Mouse (Mus musculus): ENCODE measurements around the gene Mymk. TPM values are rescaled to one million over a fixed set of nuclear protein-coding genes. Genes with fewer than 3 reads are reported as not detected.

The Mymk gene
- polyA plus RNA-seq, 2 experiments = not detected

- no peak overlapping the region for H3K4me2 ChIP-seq (ENCODE audit: low read depth)
Observed at GRCm38 (mm10) chr2:27026857-27027617, 44.9 kb downstream of the Mymk start.

GRCm38 (mm10) chr2:27026332-27026731 lies 45.6 kb downstream of the Mymk start:
- no peaks in the 10 kb centered on the region for H3K27me3 ChIP-seq (ENCODE audit: control insufficient read depth, insufficient read depth, low read length)
- no peak for DNase-seq (ENCODE audit: low read depth in 3 of 3, low spot score in 3 of 3)
- H3K4me1 ChIP-seq (replicated peaks; ENCODE audit: control insufficient read depth in 2 of 2, insufficient read depth in 2 of 2, low read length in 1 of 2) = 0 out of 4 replicates have a peak, but pooled peaks cover 0 to 2% of the 10 kb centered on the region in 2 experiments
- no peak overlapping the region; the same call in 1 of the 2 replicates for H3K9ac ChIP-seq (replicated peaks)
- no peaks in the 10 kb centered on the region for H3K36me3 ChIP-seq (replicated peaks; ENCODE audit: control insufficient read depth, insufficient read depth, low read depth)
- ATAC-seq (ENCODE audit: insufficient read depth) = no peak
- no peak overlapping the region for H3K4me2 ChIP-seq (ENCODE audit: low read depth)
- H3K4me3 ChIP-seq (ENCODE audit: insufficient read depth in 1 of 2, low read depth in 2 of 2, low read length in 2 of 2) = no peak overlapping the region
- no peak for TF ChIP-seq EP300 (IDR thresholded peaks at IDR 0.05; ENCODE audit: low read depth)
- no peak for TF ChIP-seq CTCF (IDR thresholded peaks at IDR 0.05; ENCODE audit: low read depth)
- H3K9me3 ChIP-seq (ENCODE audit: control insufficient read depth, low read length) = no peaks in the 10 kb centered on the region
- WGBS (ENCODE audit: insufficient replicate concordance) = 69% methylated on average over 3 of the region's 3 CpGs
- H3K27ac ChIP-seq = no peak overlapping the region

More at GRCm38 (mm10) chr2:27026857-27027617, 44.9 kb downstream of the Mymk start:
- H3K4me3 ChIP-seq (ENCODE audit: insufficient read depth in 1 of 2, low read depth in 2 of 2, low read length in 2 of 2) = no peak overlapping the region
- H3K9me3 ChIP-seq (ENCODE audit: control insufficient read depth, low read length) = no peaks in the 10 kb centered on the region
- H3K4me1 ChIP-seq (replicated peaks; ENCODE audit: control insufficient read depth in 2 of 2, insufficient read depth in 2 of 2, low read length in 1 of 2) = 0 out of 4 replicates have a peak, but pooled peaks cover 0 to 2% of the 10 kb centered on the region in 2 experiments
- H3K36me3 ChIP-seq (replicated peaks; ENCODE audit: control insufficient read depth, insufficient read depth, low read depth) = no peaks in the 10 kb centered on the region
- no peak for ATAC-seq (ENCODE audit: insufficient read depth)
- H3K9ac ChIP-seq (replicated peaks) = no peak overlapping the region
- no peak overlapping the region for H3K27ac ChIP-seq
- DNase-seq (ENCODE audit: low read depth in 3 of 3, low spot score in 3 of 3) = no peak
- H3K27me3 ChIP-seq (ENCODE audit: control insufficient read depth, insufficient read depth, low read length) = no peaks in the 10 kb centered on the region
- TF ChIP-seq EP300 (IDR thresholded peaks at IDR 0.05; ENCODE audit: low read depth) (no peak), CTCF (IDR thresholded peaks at IDR 0.05; ENCODE audit: low read depth) (no peak)
- WGBS (ENCODE audit: insufficient replicate concordance) = 36% methylated on average over 10 of the region's 10 CpGs

GRCm38 (mm10) chr2:27025545-27025944 lies 46.4 kb downstream of the Mymk start:
- no peak for ATAC-seq (ENCODE audit: insufficient read depth)

GRCm38 (mm10) chr2:27024136-27024535 lies 47.8 kb downstream of the Mymk start:
- TF ChIP-seq CTCF (IDR thresholded peaks at IDR 0.05; ENCODE audit: low read depth) = no peak
- TF ChIP-seq EP300 (IDR thresholded peaks at IDR 0.05; ENCODE audit: low read depth) = no peak
- Histone ChIP-seq H3K9me3 (ENCODE audit: control insufficient read depth, low read length) (no peaks in the 10 kb centered on the region), H3K4me3 (ENCODE audit: insufficient read depth in 1 of 2, low read depth in 2 of 2, low read length in 2 of 2) (no peak overlapping the region), H3K4me1 (replicated peaks; ENCODE audit: control insufficient read depth in 2 of 2, insufficient read depth in 2 of 2, low read length in 1 of 2) (0 out of 4 replicates have a peak, but pooled peaks cover 0 to 2% of the 10 kb centered on the region in 2 experiments), H3K27me3 (ENCODE audit: control insufficient read depth, insufficient read depth, low read length) (no peaks in the 10 kb centered on the region), H3K36me3 (replicated peaks; ENCODE audit: control insufficient read depth, insufficient read depth, low read depth) (no peaks in the 10 kb centered on the region), H3K4me2 (ENCODE audit: low read depth) (no peak overlapping the region), H3K9ac (replicated peaks) (no peak overlapping the region), H3K27ac (no peak overlapping the region)
- no peak for DNase-seq (ENCODE audit: low read depth in 3 of 3, low spot score in 3 of 3)
- no peak for ATAC-seq (ENCODE audit: insufficient read depth)
- WGBS (ENCODE audit: insufficient replicate concordance) = 76% methylated on average over 14 of the region's 14 CpGs

More at GRCm38 (mm10) chr2:27025545-27025944, 46.4 kb downstream of the Mymk start:
- Histone ChIP-seq H3K9ac (replicated peaks) (no peak overlapping the region), H3K36me3 (replicated peaks; ENCODE audit: control insufficient read depth, insufficient read depth, low read depth) (no peaks in the 10 kb centered on the region), H3K4me3 (ENCODE audit: insufficient read depth in 1 of 2, low read depth in 2 of 2, low read length in 2 of 2) (no peak overlapping the region), H3K4me2 (ENCODE audit: low read depth) (no peak overlapping the region), H3K27ac (no peak overlapping the region), H3K4me1 (replicated peaks; ENCODE audit: control insufficient read depth in 2 of 2, insufficient read depth in 2 of 2, low read length in 1 of 2) (0 out of 4 replicates have a peak, but pooled peaks cover 0 to 2% of the 10 kb centered on the region in 2 experiments), H3K9me3 (ENCODE audit: control insufficient read depth, low read length) (no peaks in the 10 kb centered on the region), H3K27me3 (ENCODE audit: control insufficient read depth, insufficient read depth, low read length) (no peaks in the 10 kb centered on the region)
- DNase-seq (ENCODE audit: low read depth in 3 of 3, low spot score in 3 of 3) = no peak
- TF ChIP-seq EP300 (IDR thresholded peaks at IDR 0.05; ENCODE audit: low read depth) = no peak
- no peak for TF ChIP-seq CTCF (IDR thresholded peaks at IDR 0.05; ENCODE audit: low read depth)
- 73% methylated on average over 3 of the region's 3 CpGs for WGBS (ENCODE audit: insufficient replicate concordance)

- WGBS (ENCODE audit: insufficient replicate concordance) = 66% methylated on average over 6 of the region's 6 CpGs
Observed at GRCm38 (mm10) chr2:27022612-27023011, 49.4 kb downstream of the Mymk start.

More at GRCm38 (mm10) chr2:27022612-27023011, 49.4 kb downstream of the Mymk start:
- ATAC-seq (ENCODE audit: insufficient read depth) (no peak), DNase-seq (ENCODE audit: low read depth in 3 of 3, low spot score in 3 of 3) (no peak)
- no peak overlapping the region for H3K4me3 ChIP-seq (ENCODE audit: insufficient read depth in 1 of 2, low read depth in 2 of 2, low read length in 2 of 2)
- H3K9me3 ChIP-seq (ENCODE audit: control insufficient read depth, low read length) = no peaks in the 10 kb centered on the region
- no peaks in the 10 kb centered on the region for H3K36me3 ChIP-seq (replicated peaks; ENCODE audit: control insufficient read depth, insufficient read depth, low read depth)
- H3K4me1 ChIP-seq (replicated peaks; ENCODE audit: control insufficient read depth in 2 of 2, insufficient read depth in 2 of 2, low read length in 1 of 2) = no peaks in the 10 kb centered on the region
- H3K27ac ChIP-seq = no peak overlapping the region
- no peak overlapping the region for H3K9ac ChIP-seq (replicated peaks)
- no peaks in the 10 kb centered on the region for H3K27me3 ChIP-seq (ENCODE audit: control insufficient read depth, insufficient read depth, low read length)
- no peak overlapping the region for H3K4me2 ChIP-seq (ENCODE audit: low read depth)
- TF ChIP-seq CTCF (IDR thresholded peaks at IDR 0.05; ENCODE audit: low read depth) (no peak), EP300 (IDR thresholded peaks at IDR 0.05; ENCODE audit: low read depth) (no peak)
